Mouse (Mus musculus) liver, embryonic 16.5 days (tissue): Measurements from ENCODE around the gene Kmt2a. TPM values are rescaled to one million over a fixed set of nuclear protein-coding genes. Genes with fewer than 3 reads are reported as not detected.

Experiments used
- ATAC-seq: fragments of 200-750 bp; cut with Nextera tagmentation; 2 replicates; pipeline ENCODE4 v1.8.0; 2017; ENCODE audit warnings: low read depth, mild to moderate bottlenecking, moderate number of reproducible peaks, moderate library complexity
- H3K27ac ChIP-seq: fragments of 300-500 bp; sonication (generic); 2 replicates; pipeline ENCODE4 v1.5.1; 2014; ENCODE audit warnings: mild to moderate bottlenecking, low read length
- H3K27me3 ChIP-seq: fragments of 300-500 bp; sonication (generic); 2 replicates; pipeline ENCODE4 v1.6.1; 2014; ENCODE audit warnings: low read depth, low read length, mixed read lengths; ENCODE audit not compliant: control insufficient read depth, insufficient read depth
- H3K36me3 ChIP-seq: fragments of 300-500 bp; sonication (generic); 2 replicates; pipeline ENCODE4 v1.6.1; 2014; ENCODE audit warnings: mild to moderate bottlenecking; ENCODE audit not compliant: control insufficient read depth, insufficient read depth
- H3K4me1 ChIP-seq: fragments of 300-500 bp; sonication (generic); 2 replicates; pipeline ENCODE4 v1.6.1; 2014; ENCODE audit warnings: low read depth, low read length, mixed read lengths; ENCODE audit not compliant: control insufficient read depth
- H3K4me2 ChIP-seq: fragments of 300-500 bp; sonication (generic); 2 replicates; pipeline ENCODE4 v1.6.1; 2014; ENCODE audit warnings: low read depth, low read length, mixed read lengths
- H3K4me3 ChIP-seq: fragments of 300-500 bp; sonication (generic); 2 replicates; pipeline ENCODE4 v1.5.1; 2014; ENCODE audit warnings: low read depth, mild to moderate bottlenecking, low read length
- H3K9ac ChIP-seq: fragments of 300-500 bp; sonication (generic); 2 replicates; pipeline ENCODE4 v1.6.1; 2014; ENCODE audit warnings: low read depth, low read length
- H3K9me3 ChIP-seq: fragments of 300-500 bp; sonication (generic); replicated peaks from 2 replicates; pipeline ENCODE4 v1.6.1; 2016; ENCODE audit warnings: low read length; ENCODE audit not compliant: control insufficient read depth
- WGBS: fragments of 180-500 bp; shearing (Covaris S2); extraction: QIAGEN DNeasy Blood & Tissue Kit; methylation state at CpG from one replicate; pipeline ENCODE4 v1.1.7; 2014; ENCODE audit not compliant: insufficient replicate concordance; 5-methylcytosine and 5-hydroxymethylcytosine counted together
- polyA plus RNA-seq: library from polyadenylated mRNA; unstranded; fragments of >200 nt; fragmentation: Nextera tagmentation; extraction: Ambion mirVana; gene quantifications from 2 replicates; pipeline ENCODE4 v1.2.1, GENCODE M21; 2015

Kmt2a gene
- polyA plus RNA-seq, 1 experiment from 2014 or later: 3.0 TPM

DNA sequence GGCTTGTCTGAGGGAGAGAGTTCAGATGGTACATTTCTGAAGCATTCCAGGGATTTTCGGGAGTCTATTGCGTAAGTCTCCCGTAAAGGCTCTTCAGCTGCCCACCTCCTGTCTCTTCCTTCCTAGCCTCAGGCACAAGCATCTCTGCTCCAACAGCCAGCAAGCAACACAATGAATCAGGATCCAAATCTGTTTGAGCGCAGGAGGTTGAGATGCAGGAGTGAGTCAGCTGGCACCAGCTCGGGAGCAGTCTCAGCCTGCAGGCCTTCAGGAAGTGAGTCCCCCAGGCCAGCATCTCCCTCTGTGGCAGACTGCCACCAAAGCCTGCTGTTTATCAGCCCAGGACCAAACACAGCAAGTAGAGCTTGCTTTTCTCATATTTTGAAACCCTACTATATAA lies 23.9 kb upstream of the Kmt2a start:
- no peaks in the 10 kb centered on the region for H3K4me1 ChIP-seq
- H3K9me3 ChIP-seq: no peaks in the 10 kb centered on the region
- H3K27me3 ChIP-seq: no peaks in the 10 kb centered on the region
- H3K27ac ChIP-seq: no peak overlapping the region
- H3K36me3 ChIP-seq: no peaks in the 10 kb centered on the region
- no peak for ATAC-seq
- no peak overlapping the region for H3K4me3 ChIP-seq
- WGBS: 65% methylated on average over 5 of the region's 5 CpGs
- H3K4me2 ChIP-seq: no peak overlapping the region
- H3K9ac ChIP-seq: no peak overlapping the region

GRCm38 (mm10) chr9:44903856-44904255 lies 22.8 kb upstream of the Kmt2a start:
- 49% methylated on average over 4 of the region's 4 CpGs for WGBS
- no peak for ATAC-seq
- no peak overlapping the region for H3K4me2 ChIP-seq
- H3K27me3 ChIP-seq: no peaks in the 10 kb centered on the region
- H3K4me1 ChIP-seq: no peaks in the 10 kb centered on the region
- no peak overlapping the region for H3K9ac ChIP-seq
- H3K9me3 ChIP-seq: no peaks in the 10 kb centered on the region
- no peak overlapping the region for H3K27ac ChIP-seq
- no peak overlapping the region for H3K4me3 ChIP-seq
- no peaks in the 10 kb centered on the region for H3K36me3 ChIP-seq

- Histone ChIP-seq H3K36me3 (no peaks in the 10 kb centered on the region), H3K4me2 (no peak overlapping the region), H3K4me1 (no peaks in the 10 kb centered on the region), H3K9me3 (no peaks in the 10 kb centered on the region), H3K9ac (no peak overlapping the region), H3K4me3 (no peak overlapping the region), H3K27me3 (no peaks in the 10 kb centered on the region), H3K27ac (no peak overlapping the region)
- no peak for ATAC-seq
- WGBS: 46% methylated on average over 4 of the region's 4 CpGs
These were observed 19.3 kb upstream of the Kmt2a start for GRCm38 (mm10) chr9:44900402-44900801.

GRCm38 (mm10) chr9:44899716-44900115 lies 18.6 kb upstream of the Kmt2a start:
- Histone ChIP-seq H3K4me2 (no peak overlapping the region), H3K9me3 (no peaks in the 10 kb centered on the region), H3K36me3 (no peaks in the 10 kb centered on the region), H3K4me3 (no peak overlapping the region), H3K4me1 (no peaks in the 10 kb centered on the region), H3K27ac (no peak overlapping the region), H3K9ac (no peak overlapping the region), H3K27me3 (no peaks in the 10 kb centered on the region)
- ATAC-seq: no peak
- WGBS: 54% methylated on average over 3 of the region's 3 CpGs

- 48% methylated on average over 4 of the region's 4 CpGs for WGBS
- Histone ChIP-seq H3K4me1 (no peaks in the 10 kb centered on the region), H3K27ac (no peak overlapping the region), H3K4me3 (no peak overlapping the region), H3K9ac (no peak overlapping the region), H3K36me3 (no peaks in the 10 kb centered on the region), H3K9me3 (no peaks in the 10 kb centered on the region), H3K27me3 (no peaks in the 10 kb centered on the region), H3K4me2 (no peak overlapping the region)
- no peak for ATAC-seq
These were observed 15.9 kb upstream of the Kmt2a start for GRCm38 (mm10) chr9:44897024-44897423.

DNA sequence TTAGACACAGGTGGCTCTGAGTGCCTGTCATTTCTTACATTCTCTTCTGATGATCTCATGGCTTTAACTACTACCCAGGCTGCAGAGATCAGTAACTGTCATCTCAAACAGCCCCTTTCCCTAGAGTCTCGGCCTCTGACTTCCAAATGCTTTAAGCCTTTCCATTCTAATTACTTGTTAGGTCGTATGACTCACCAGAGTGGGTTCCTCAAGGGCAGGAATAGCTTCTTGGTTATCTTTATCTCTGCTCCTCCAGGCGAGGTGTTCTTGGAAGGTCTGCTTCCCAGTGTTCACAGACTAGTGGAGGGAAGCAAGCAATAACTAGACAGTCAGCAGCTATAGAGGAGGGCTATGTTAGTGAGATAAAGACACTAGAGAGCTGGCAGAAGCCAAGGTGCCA lies 11.6 kb upstream of the Kmt2a start:
- Histone ChIP-seq H3K4me1 (no peaks in the 10 kb centered on the region), H3K9ac (no peak overlapping the region), H3K9me3 (no peaks in the 10 kb centered on the region), H3K27me3 (no peaks in the 10 kb centered on the region), H3K4me2 (no peak overlapping the region), H3K27ac (no peak overlapping the region), H3K36me3 (no peaks in the 10 kb centered on the region), H3K4me3 (no peak overlapping the region)
- ATAC-seq: no peak
- 23% methylated on average over 3 of the region's 3 CpGs for WGBS

DNA sequence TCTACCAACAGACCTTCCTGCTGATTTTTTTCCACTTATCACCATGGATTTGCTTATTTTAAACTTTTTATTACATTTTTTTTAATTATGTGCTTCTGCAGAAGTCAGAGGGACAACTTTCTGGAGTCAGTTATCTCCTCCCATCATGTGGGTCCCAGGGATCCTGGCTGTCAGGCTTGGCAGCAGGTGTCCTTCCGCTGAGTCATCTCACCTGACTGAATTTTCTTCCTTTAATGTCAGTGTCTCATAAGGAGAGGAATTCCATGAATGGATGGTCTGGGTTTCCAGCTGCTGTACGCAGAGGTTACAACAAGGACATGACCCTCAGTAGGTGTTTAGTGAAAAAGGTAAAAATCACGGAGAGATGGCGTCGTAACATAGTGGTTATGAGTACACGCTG lies 10.1 kb upstream of the Kmt2a start:
- Histone ChIP-seq H3K27ac (no peak overlapping the region), H3K27me3 (no peaks in the 10 kb centered on the region), H3K9ac (no peak overlapping the region), H3K4me3 (no peak overlapping the region), H3K9me3 (no peaks in the 10 kb centered on the region), H3K4me1 (no peaks in the 10 kb centered on the region), H3K4me2 (no peak overlapping the region), H3K36me3 (no peaks in the 10 kb centered on the region)
- no peak for ATAC-seq
- 82% methylated on average over 6 of the region's 6 CpGs for WGBS

- WGBS: 20% methylated on average over 2 of the region's 2 CpGs
These were observed 9.0 kb upstream of the Kmt2a start for GRCm38 (mm10) chr9:44890122-44890521.

DNA sequence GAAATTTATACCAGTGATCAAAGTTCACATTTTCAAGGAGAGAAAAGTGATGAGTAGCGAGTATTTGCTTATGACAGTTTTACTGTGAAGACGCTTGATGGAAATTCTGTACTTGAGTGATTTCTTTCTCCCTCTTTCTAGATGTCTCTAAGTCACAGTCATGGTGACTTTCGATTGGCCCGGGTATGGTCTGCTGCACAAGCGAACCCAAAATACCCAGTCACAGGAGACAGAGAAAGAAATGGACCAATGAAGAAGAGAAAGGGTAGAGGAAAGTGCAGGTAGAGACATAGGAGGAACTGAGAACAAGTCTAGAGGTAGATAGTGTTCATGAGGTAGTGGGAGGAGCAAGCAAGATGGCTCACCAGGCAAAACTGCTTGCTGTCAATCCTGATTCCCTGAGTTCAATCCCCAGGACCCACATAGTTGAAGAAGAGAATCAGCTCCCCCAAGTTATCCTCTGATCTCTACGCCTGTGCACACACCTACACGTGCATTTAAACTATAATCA lies 7.1 kb upstream of the Kmt2a start:
- no peak for ATAC-seq
- H3K27ac ChIP-seq: no peak overlapping the region
- 60% methylated on average over 7 of the region's 7 CpGs for WGBS
- peaks cover 2% of the 10 kb centered on the region for H3K4me1 ChIP-seq
- H3K9me3 ChIP-seq: no peaks in the 10 kb centered on the region
- no peak overlapping the region for H3K4me3 ChIP-seq
- H3K27me3 ChIP-seq: no peaks in the 10 kb centered on the region; the same call in 1 of the 2 replicates
- H3K4me2 ChIP-seq: no peak overlapping the region
- no peak overlapping the region for H3K9ac ChIP-seq
- H3K36me3 ChIP-seq: no peaks in the 10 kb centered on the region

More at GRCm38 (mm10) chr9:44890122-44890521, 9.0 kb upstream of the Kmt2a start:
- Histone ChIP-seq H3K4me2 (no peak overlapping the region), H3K27ac (no peak overlapping the region), H3K4me3 (no peak overlapping the region), H3K9me3 (no peaks in the 10 kb centered on the region), H3K27me3 (no peaks in the 10 kb centered on the region), H3K9ac (no peak overlapping the region), H3K4me1 (no peaks in the 10 kb centered on the region), H3K36me3 (no peaks in the 10 kb centered on the region)
- no peak for ATAC-seq
